Mouse (Mus musculus) right cerebral cortex, postnatal 4 days (tissue): ENCODE results near the gene Itk.

Experiments
- DNase-seq: peaks from one replicate; pipeline ENCODE4 v3.0.0-alpha.2; 2022

The Itk gene

DNA sequence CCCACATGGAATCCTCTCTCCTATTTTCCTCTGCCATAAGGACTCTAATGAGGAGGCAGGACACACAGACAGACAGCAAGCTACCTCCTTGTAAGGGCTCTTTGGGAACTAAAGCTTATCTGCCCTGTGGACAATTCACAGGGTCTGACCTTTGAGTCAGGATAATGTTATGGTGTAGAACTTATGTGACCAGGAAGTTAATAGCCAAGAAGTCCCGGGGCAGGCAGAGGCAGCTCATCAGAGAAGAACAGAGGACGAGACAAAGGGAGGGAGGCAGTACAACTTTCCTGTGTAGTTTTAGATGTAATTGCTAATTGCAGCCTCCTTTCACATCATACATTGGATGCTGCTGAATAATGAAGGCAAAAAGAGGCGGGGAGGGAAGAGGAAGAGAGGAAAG is 1.3 kb upstream of the Itk start:
- no peak for DNase-seq

- no peak for DNase-seq
Measured at GRCm38 (mm10) chr11:46388438-46388837, 877 bp downstream of the Itk start.

DNA sequence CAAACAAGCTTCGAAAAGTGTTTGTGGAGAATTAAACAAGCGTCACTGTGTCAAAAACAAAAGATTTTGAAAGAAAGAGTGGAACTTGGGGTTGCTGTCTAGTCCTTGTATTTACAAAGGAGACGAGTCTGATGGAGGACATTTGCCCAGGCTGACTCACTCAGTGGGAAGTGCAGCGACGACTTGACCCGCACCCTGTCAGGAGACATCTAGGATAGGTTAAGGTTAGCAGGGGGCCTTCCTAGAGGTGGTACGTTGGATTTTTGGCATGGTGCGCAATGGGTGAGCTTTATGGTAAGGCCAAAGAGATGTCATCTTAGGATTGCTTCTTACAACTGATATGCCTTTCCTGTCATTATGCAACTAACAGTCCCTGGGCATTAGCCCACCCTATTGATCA is 2.3 kb downstream of the Itk start:
- no peak for DNase-seq

DNA sequence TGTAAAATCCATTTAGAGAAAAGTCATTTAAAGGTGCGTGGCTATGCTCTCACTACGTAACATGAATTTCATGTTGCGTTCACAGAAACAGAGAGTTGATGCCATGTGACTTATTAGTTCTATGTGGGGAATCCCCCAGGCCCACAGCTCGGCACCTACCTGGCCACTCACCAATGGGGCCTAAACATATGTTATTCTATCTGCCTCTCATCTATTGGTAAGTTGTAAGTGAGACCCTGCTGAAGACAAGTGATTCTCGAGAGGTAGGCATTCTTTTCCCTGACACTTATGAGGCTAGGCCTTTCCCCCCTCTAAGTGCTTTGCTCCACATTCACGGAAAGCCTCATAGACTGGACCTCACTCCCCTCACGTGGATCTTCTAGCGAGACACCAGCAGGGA is 2.8 kb downstream of the Itk start:
- no peak for DNase-seq

GRCm38 (mm10) chr11:46384925-46385324 is 4.4 kb downstream of the Itk start:
- no peak for DNase-seq

DNA sequence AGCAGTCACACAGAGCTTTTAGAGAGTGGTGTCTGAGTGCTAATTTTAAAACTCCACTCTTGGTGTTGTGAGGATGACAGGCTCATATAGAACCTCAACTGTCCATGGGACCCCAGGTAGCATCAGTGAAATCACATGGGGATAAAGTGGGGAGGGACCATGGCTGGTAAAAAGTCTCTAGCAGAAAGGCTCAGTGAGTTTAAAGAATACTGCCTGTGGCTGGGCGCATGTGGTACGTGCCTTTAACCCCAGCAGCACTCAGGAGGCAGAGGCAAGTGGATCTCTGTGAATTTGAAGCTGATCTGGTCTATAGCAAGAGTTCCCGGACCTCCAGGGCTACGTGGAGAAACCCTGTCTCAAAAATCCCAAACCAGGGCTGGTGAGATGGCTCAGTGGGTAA is 6.8 kb downstream of the Itk start:
- no peak for DNase-seq

- no peak for DNase-seq
Measured at GRCm38 (mm10) chr11:46380097-46380675, 9.1 kb downstream of the Itk start.

DNA sequence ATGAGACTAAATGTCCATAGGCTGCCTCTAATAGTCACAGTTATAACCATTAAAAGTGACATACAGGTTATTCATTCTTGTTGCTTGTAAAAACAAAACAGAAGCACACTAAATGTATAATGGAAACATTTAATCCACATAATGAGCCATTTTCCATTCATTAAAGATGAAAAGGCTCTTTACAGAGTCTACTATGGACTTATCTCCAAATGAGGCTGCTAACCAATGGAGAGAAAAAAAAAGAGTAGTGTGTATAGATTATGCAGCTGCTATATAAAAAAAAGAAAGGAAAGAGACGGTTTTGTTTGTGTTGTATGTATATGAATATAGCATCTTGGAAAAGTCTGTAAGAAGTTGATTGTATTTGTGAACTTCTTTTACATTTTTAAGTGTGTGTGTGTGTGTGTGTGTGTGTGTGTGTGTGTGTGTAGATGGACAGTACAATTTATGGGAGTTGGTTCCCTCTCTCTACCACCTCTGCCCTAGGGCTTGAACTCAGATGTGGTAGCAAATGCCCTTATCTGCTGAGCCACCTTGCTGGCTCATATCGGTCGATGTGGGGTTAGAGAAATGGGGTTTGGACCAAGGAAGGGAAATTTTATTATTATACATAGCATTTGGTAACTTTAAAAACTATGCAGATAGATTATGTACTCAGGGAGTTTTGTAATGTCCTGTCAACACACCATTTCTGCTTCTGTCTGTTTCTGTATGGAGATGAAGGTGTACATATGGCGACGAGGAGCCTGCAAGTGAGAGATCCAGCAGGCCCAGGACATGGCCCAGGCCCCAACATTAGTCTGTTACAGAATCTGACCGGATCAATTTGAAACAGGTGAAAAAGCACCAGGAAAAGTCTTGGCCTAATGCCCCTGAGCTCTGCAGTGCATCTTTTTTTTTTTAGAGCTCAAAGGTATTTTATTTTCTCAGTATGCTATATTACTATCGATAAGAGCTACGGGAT is 11.2 kb downstream of the Itk start:
- DNase-seq, result no peak

- no peak for DNase-seq
Measured at GRCm38 (mm10) chr11:46377316-46377715, 12.0 kb downstream of the Itk start.

DNA sequence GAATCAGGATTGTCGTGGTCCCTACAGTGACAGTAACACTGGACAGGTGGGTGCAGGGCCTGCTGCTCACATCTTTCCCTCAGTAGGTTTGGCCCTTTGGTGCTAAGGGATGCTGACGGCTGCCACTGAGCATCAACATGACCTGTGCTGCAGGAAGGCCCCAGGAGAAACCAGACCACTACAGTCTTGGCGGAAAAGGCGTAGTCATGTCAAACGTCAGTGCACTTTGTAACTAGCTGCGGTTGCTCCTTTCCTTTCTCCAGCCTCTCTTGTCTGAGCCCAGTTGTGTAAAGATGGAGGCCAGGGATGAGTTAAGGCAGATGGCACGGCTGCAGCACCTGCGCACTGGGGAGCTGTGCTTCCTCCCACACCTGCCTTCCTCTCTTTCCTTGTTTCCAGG is 14.3 kb downstream of the Itk start:
- no peak for DNase-seq

DNA sequence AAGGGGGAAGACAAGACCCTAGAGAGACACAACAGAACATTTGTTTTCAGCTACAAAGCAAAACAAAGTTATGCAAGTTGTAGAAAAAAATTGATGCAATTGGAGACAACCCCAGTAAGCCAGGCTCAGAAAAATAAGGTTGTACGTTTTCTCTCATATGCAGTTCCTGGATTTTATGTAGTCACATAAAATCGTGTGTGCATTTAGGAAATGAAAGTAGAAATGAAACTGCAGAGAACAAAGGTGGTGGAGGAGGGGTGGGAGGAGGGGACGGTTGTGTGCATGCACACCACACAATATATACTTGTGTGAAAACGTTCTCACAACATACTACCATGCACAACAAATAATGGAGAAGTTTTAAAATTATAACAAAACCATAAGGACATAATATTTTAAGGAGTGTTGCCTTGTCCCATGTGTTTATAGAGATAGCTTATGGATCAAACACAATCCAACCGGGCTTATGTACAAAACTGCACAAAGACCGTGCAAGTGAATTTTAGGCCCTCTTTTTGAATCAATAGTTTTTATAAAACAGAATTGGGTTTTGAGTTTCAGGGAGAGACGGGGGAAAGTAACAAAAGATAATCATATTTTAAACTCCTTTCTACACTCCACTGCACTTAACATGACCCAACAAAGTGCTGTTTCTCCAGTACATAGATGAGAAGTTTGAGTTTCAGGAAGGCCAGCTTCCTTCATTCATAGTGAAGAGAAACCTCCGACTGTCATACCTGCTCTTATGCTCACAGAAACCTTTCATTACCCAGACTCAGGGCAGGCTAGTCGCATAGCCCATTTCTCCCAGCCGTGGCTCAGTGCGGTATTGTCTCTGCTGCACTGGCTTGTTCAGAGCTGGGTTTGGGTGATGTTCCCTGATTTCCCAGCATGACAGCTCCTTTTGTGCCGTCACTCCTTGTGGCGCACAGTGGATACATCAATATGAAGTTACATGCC is 16.0 kb downstream of the Itk start:
- no peak for DNase-seq

DNA sequence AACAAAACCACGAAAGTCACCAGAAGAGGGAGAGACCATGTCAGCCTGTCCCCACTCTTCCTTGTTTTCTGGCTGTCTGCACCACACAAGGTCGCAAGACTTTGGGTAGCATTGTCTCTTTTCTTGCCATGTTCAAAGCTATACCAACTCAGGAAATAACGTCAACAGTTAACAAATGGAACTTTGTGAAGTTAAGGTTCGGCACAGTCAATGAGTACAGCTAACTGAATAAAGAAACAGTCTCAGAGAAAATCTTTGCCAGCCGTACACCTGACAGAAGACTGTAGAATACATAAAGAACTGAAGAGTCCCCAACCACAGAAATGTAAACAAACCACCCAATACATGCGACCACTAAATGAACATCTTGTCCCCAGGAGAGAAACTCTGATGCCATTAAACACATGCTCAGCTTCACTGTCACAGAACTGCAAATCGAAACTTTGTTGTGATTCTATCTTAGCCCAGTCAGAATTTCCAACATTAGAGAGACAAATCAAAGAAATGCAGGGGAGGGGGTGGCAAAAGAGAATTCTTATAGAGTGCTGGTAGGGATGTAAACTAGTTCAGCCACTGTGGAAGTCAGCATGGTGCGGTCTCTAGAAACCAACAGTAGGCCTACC is 16.9 kb downstream of the Itk start:
- DNase-seq, result no peak

DNA sequence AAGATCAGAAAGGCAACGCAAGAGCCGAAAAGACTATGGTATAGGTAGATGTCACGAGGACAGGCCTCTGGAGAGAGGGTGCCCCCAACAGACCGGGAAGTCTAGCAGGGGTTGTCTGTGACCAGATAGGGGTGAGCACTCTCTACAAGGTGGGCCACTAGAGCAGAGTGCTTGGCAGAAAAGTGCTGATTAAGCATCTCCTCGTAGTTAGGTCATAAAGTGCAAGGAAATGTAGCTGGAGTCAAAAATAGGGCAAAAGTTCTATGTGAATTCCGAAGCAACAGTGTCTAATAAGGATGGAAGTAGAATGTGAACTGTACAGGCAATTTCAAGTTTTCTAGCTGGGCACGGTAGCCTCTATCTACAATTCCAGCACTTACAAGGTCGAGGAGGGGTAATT is 18.1 kb downstream of the Itk start:
- DNase-seq, result no peak

- no peak for DNase-seq
Measured at GRCm38 (mm10) chr11:46370457-46370856, 18.9 kb downstream of the Itk start.

DNA sequence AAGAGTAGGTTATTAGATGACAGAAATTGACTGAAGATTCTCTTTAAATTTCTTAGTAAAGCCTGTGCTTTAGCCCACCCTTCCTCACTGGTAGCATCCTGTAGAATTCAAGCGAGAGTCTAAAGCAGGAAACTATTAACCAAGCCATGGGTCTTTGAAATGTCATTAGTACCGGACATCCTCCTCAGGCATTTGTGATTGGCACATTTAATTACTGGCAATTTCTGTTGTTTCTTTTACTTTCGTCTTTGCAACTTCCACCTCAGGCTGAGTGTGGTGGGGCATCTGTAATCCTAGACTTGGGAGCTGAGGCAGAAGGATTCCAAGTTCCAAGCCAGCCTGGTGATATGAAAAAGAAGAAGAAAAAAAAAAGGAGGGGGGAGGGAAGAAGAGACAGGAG is 23.0 kb downstream of the Itk start:
- no peak for DNase-seq

DNA sequence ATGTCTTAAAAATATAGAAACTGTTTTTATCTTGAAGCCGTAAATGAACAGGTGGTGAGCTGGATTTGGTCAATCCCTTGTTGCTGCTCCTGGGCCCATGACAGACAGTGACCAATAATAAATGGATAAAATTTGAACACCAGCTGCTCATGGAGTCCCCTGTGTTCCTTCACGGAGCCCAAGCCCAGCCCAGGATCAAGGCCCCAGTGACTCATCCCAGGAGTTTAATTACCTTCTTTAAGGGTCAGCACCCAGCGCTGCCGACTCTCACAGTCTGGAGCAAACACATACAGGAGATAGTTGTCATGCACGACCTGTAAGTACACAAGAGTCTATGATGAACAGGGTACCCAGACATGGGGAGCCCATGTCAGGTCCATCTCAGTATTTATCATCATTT is 23.6 kb downstream of the Itk start:
- no peak for DNase-seq

DNA sequence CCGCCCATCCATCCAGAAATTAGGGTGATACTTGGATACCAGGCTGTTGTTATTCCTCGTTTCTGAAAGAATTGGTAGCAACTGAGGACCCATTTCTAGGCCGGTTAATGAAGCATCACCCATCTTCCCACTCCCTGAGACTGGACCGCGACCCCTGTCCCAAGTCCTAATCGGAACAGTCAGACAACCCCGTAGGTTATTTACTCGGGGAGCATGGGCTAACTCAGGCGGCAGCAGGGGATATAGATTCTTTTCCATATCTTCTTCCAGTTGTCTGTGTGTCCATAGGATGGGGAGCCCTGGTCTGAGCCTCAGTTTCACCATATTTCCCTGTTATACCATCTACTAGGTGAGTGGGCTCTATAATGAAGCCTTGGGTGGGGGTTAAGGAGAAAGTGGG is 25.5 kb downstream of the Itk start:
- DNase-seq, result no peak

GRCm38 (mm10) chr11:46362061-46363022 is 27.0 kb downstream of the Itk start:
- DNase-seq, result peak; percentile 3

GRCm38 (mm10) chr11:46360991-46361665 is 28.2 kb downstream of the Itk start:
- DNase-seq, result no peak

DNA sequence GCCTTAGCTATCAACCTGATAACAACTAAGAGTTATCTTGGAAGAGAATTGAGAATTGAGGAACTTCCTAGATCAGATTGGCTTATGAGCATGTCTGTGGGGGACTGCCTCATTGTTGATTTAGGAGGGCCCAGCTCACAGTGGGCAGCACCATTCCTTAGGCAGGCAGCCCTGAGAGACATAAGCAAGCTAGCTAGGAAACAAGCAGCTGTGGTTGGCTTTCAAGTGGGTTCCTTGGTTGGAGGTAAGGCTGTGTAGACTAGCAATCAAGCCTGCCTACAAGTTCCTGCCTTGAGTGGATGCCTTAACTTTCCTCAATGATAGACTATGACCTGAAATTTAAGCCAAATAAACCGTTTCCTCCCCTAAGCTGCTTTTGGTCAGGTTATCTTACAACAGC is 30.9 kb downstream of the Itk start:
- DNase-seq, result no peak
